Mouse (Mus musculus): ENCODE results near the gene Pilra.

- TF ChIP-seq CTCF (IDR thresholded peaks at IDR 0.05; ENCODE audit: insufficient read depth, low read depth, low read length) (no peak), POLR2A (IDR thresholded peaks at IDR 0.05; ENCODE audit: insufficient read depth, low read depth, low read length) (no peak)
Observed at GRCm38 (mm10) chr5:137825971-137826370, 10.1 kb downstream of the Pilra start.
